Mouse (Mus musculus): Measurements from ENCODE around the gene Irf4. TPM values are rescaled to one million over a fixed set of nuclear protein-coding genes. Genes with fewer than 3 reads are reported as not detected.

The Irf4 gene
- total RNA-seq, 2 experiments from 2014 or later: 0.32 to 0.58 TPM

- Histone ChIP-seq H3K27ac (no peak overlapping the region), H3K4me3 (no peak overlapping the region)
- DNase-seq (ENCODE audit: extremely low spot score in 1 of 2, low spot score in 2 of 2): no peak
- TF ChIP-seq CTCF (IDR thresholded peaks at IDR 0.05): no peak
- intact Hi-C loops (cut with DNase I): no loop called here
These were observed 43.7 kb downstream of the Irf4 start for GRCm38 (mm10) chr13:30792741-30793140.

DNA sequence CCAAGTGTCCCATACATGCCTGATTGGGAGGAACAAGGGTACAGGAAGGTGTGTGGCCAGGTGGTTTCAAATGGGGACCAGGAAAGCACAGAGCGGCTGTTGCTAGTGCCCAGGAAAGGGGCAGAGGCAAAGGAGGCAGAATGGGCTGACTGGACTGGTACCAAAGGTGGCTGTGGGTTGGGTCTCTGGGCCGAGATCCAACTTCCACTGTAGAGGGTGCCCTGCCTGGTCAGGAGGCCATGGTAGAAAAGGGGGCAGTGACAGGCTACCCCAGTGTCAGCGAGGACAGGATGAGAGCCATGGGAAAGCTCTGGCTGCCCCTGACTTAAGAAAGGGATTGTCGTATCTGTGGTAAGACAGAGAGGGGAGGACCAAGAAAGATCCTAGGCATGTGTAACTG is 44.2 kb downstream of the Irf4 start:
- no peak for TF ChIP-seq CTCF (IDR thresholded peaks at IDR 0.05)
- intact Hi-C loops (cut with DNase I): no loop called here
- no peak overlapping the region for H3K27ac ChIP-seq
- peak in 1 of 2 experiments; percentile 7 for DNase-seq (ENCODE audit: extremely low spot score in 1 of 2, low spot score in 2 of 2)
- H3K4me3 ChIP-seq: no peak overlapping the region

- intact Hi-C loops (cut with DNase I): no loop called here
These were observed 44.6 kb downstream of the Irf4 start for GRCm38 (mm10) chr13:30793616-30794015.

DNA sequence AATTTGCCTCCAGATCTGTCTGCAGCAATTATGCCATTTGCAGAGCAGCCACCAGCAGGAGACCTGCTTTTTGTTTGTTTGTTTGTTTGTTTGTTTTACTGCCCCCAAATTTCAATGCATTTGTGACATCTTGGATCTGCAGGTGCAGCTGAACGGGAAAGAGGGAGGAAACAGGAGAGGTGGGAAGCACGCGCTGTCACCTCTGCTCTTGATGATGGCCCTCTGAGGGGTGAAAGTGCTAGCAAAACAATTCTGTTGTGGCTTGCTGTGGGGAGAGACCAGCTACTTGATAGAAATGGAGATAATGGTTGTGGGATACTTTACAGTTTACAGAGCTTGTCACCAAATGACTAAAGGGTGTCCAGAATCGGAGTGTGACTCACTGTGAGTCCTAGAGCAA is 46.9 kb downstream of the Irf4 start:
- peak in 1 of 2 experiments; percentile 5 for DNase-seq (ENCODE audit: extremely low spot score in 1 of 2, low spot score in 2 of 2)
- H3K27ac ChIP-seq: no peak overlapping the region
- TF ChIP-seq CTCF (IDR thresholded peaks at IDR 0.05): no peak
- H3K4me3 ChIP-seq: no peak overlapping the region
- intact Hi-C loops (cut with DNase I): no loop called here

More at GRCm38 (mm10) chr13:30793616-30794015, 44.6 kb downstream of the Irf4 start:
- DNase-seq (ENCODE audit: extremely low spot score in 1 of 2, low spot score in 2 of 2): peak in 1 of 2 experiments; percentile 10
- TF ChIP-seq CTCF (IDR thresholded peaks at IDR 0.05): no peak
- no peak overlapping the region for H3K4me3 ChIP-seq
- no peak overlapping the region for H3K27ac ChIP-seq

GRCm38 (mm10) chr13:30801886-30802285 is 52.9 kb downstream of the Irf4 start:
- DNase-seq (ENCODE audit: extremely low spot score in 1 of 2, low spot score in 2 of 2): no peak
- H3K4me3 ChIP-seq: no peak overlapping the region
- H3K27ac ChIP-seq: no peak overlapping the region
- TF ChIP-seq CTCF (IDR thresholded peaks at IDR 0.05): no peak
- intact Hi-C loops (cut with DNase I): no loop called here

DNA sequence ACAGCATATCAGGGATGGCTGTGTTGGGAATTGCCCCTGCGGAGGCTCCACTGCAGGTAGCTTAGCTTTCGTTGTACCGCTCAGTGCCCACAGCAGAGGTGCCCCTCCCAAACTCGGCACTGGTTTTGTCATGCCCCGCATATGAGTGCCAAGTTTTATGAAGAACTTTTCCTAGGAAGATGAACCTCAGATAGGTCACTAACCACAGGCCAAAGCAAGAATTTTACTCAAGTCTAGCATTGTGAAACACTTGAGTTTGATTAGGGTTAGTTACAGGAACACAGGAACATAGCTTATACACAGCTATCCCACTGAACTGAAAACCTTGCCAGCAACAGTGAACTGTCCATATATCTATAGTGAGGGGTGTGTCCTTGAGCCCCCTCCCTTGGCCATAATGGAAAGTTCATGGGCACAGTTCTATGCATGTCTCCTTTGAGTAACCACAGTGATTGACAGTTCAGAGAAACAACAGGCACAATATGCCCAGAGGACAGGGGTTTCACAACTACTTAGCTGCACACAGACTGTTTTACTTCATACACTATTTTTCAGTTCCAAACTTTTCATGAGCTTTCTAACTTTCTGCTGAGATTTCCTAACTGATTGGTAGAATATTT is 53.4 kb downstream of the Irf4 start:
- Histone ChIP-seq H3K4me3 (no peak overlapping the region), H3K27ac (no peak overlapping the region)
- no peak for DNase-seq (ENCODE audit: extremely low spot score in 1 of 2, low spot score in 2 of 2)
- TF ChIP-seq CTCF (IDR thresholded peaks at IDR 0.05): no peak
- intact Hi-C loops (cut with DNase I): no loop called here

DNA sequence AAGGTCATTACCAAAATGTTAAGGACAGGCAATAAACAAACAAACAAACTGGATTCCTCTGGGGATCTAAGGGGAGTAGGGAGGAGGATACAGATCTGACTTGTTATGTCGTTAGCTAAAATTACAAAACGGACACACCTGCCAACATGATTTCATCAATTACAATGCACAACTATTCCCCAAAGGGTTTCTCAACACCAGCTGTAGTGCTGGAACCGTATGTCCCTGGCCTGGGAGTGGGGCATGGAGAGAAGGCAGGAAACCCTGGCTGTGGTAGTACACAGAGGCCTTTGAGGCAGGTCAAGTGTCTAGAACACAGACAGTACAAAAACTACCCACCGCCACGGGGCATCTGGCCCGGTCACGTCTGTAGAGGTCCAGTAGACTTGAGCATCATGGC is 60.2 kb downstream of the Irf4 start:
- no peak overlapping the region for H3K4me3 ChIP-seq
- DNase-seq (ENCODE audit: extremely low spot score in 1 of 2, low spot score in 2 of 2): no peak
- TF ChIP-seq CTCF (IDR thresholded peaks at IDR 0.05): no peak
- no peak overlapping the region for H3K27ac ChIP-seq
- intact Hi-C loops (cut with DNase I): no loop called here

GRCm38 (mm10) chr13:30813464-30813863 is 64.4 kb downstream of the Irf4 start:
- DNase-seq (ENCODE audit: extremely low spot score in 1 of 2, low spot score in 2 of 2): no peak
- TF ChIP-seq CTCF (IDR thresholded peaks at IDR 0.05): no peak
- no peak overlapping the region for H3K27ac ChIP-seq
- intact Hi-C loops (cut with DNase I): no loop called here
- no peak overlapping the region for H3K4me3 ChIP-seq

GRCm38 (mm10) chr13:30814256-30814655 is 65.2 kb downstream of the Irf4 start:
- no peak for DNase-seq (ENCODE audit: extremely low spot score in 1 of 2, low spot score in 2 of 2)
- no peak for TF ChIP-seq CTCF (IDR thresholded peaks at IDR 0.05)
- no peak overlapping the region for H3K4me3 ChIP-seq
- H3K27ac ChIP-seq: no peak overlapping the region
- intact Hi-C loops (cut with DNase I): no loop called here

Other genes with a start within 250 kb of the Irf4 start
- 100 to 1,000 TPM; 138 to 149 TPM for gene Uqcrfs1, start 203.9 kb upstream of the Irf4 start, total RNA-seq (2021)
- gene Dusp22, start 89.2 kb upstream of the Irf4 start, total RNA-seq (2021): 10 to 100 TPM; 29.7 to 33.1 TPM
- gene Hus1b, start 198.5 kb downstream of the Irf4 start, total RNA-seq (2021): 1 to 10 TPM in 1 of 2 experiments, under 1 TPM in 1; 0.38 to 1.4 TPM
- 10 to 100 TPM; 38.7 to 42.0 TPM for gene Exoc2, start 224.9 kb downstream of the Irf4 start, total RNA-seq (2021)
- under 1 TPM in 1 of 2 experiments, not detected in 1; 0.18 TPM for gene Gm5447, start 225.0 kb downstream of the Irf4 start, total RNA-seq (2021)